Mouse (Mus musculus) ES-Bruce4 (cell line): ENCODE measurements around the gene Fli1. TPM values are rescaled to one million over a fixed set of nuclear protein-coding genes. Genes with fewer than 3 reads are reported as not detected.

Source experiments
- H3K27ac ChIP-seq: 2 replicates; pipeline ENCODE4 v1.5.1; 2012; ENCODE audit warnings: low read length, inconsistent platforms; ENCODE audit not compliant: insufficient read depth
- H3K27me3 ChIP-seq: 2 replicates; pipeline ENCODE4 v1.6.1; 2012; ENCODE audit warnings: mild to moderate bottlenecking, low read length, inconsistent platforms; ENCODE audit not compliant: control insufficient read depth, poor library complexity, insufficient read depth, severe bottlenecking
- H3K36me3 ChIP-seq: 2 replicates; pipeline ENCODE4 v1.6.1; 2012; ENCODE audit warnings: inconsistent platforms, mild to moderate bottlenecking, low read length, moderate library complexity; ENCODE audit not compliant: control insufficient read depth, poor library complexity, insufficient read depth, severe bottlenecking
- H3K4me1 ChIP-seq: one replicate; pipeline ENCODE4 v1.8.1; 2011; ENCODE audit warnings: low read length; ENCODE audit not compliant: control insufficient read depth, insufficient read depth
- H3K4me3 ChIP-seq: 2 replicates; pipeline ENCODE4 v1.5.1; 2011; ENCODE audit warnings: low read depth, mild to moderate bottlenecking, low read length
- H3K9ac ChIP-seq: 2 replicates; pipeline ENCODE4 v1.6.1; 2012; ENCODE audit warnings: low read depth, mild to moderate bottlenecking, inconsistent platforms; ENCODE audit not compliant: poor library complexity, severe bottlenecking
- H3K9me3 ChIP-seq: replicated peaks from 2 replicates; pipeline ENCODE4 v1.6.1; 2012; ENCODE audit warnings: mild to moderate bottlenecking, low read length, inconsistent platforms; ENCODE audit not compliant: control insufficient read depth, poor library complexity, insufficient read depth, severe bottlenecking
- CTCF ChIP-seq: IDR thresholded peaks from one replicate; pipeline ENCODE4 v1.8.1; 2011; ENCODE audit warnings: low read depth, low read length
- EP300 ChIP-seq: IDR thresholded peaks from 2 replicates; pipeline ENCODE4 v1.6.1; 2011; ENCODE audit warnings: low read depth, low read length; ENCODE audit not compliant: insufficient read depth
- POLR2A ChIP-seq: IDR thresholded peaks from one replicate; pipeline ENCODE4 v1.8.1; 2011; ENCODE audit warnings: low read length; ENCODE audit not compliant: insufficient read depth
- polyA plus RNA-seq: library from polyadenylated mRNA; stranded (reverse); fragments of >200 nt; gene quantifications from 2 replicates; pipeline ENCODE4 v1.2.4, GENCODE M21; 2011; ENCODE audit warnings: low read depth; ENCODE audit not compliant: missing spikeins, insufficient read depth, insufficient read length

The Fli1 gene
- polyA plus RNA-seq, 1 experiment: not detected

GRCm38 (mm10) chr9:32384906-32385305 is 157.8 kb downstream of the Fli1 start:
- Histone ChIP-seq H3K27me3 (no peaks in the 10 kb centered on the region), H3K9ac (no peak overlapping the region), H3K4me1 (no peaks in the 10 kb centered on the region), H3K4me3 (no peak overlapping the region), H3K9me3 (no peaks in the 10 kb centered on the region), H3K27ac (no peak overlapping the region), H3K36me3 (no peaks in the 10 kb centered on the region)
- TF ChIP-seq POLR2A (no peak), EP300 (no peak), CTCF (no peak)

- no peak overlapping the region for H3K27ac ChIP-seq
- no peaks in the 10 kb centered on the region for H3K36me3 ChIP-seq
- H3K4me3 ChIP-seq: no peak overlapping the region
- TF ChIP-seq CTCF: no peak
- no peak for TF ChIP-seq EP300
- no peak for TF ChIP-seq POLR2A
- no peaks in the 10 kb centered on the region for H3K27me3 ChIP-seq
- no peak overlapping the region for H3K9ac ChIP-seq
- H3K4me1 ChIP-seq: no peaks in the 10 kb centered on the region
- H3K9me3 ChIP-seq: no peaks in the 10 kb centered on the region
Observed at GRCm38 (mm10) chr9:32376863-32377590, 165.6 kb downstream of the Fli1 start.

- H3K36me3 ChIP-seq: no peaks in the 10 kb centered on the region
- no peaks in the 10 kb centered on the region for H3K9me3 ChIP-seq
- H3K4me3 ChIP-seq: no peak overlapping the region
- TF ChIP-seq EP300: no peak
- TF ChIP-seq CTCF: no peak
- TF ChIP-seq POLR2A: no peak
- H3K27ac ChIP-seq: no peak overlapping the region
- H3K9ac ChIP-seq: no peak overlapping the region
- H3K27me3 ChIP-seq: no peaks in the 10 kb centered on the region
- H3K4me1 ChIP-seq: no peaks in the 10 kb centered on the region
Observed at GRCm38 (mm10) chr9:32376031-32376430, 166.6 kb downstream of the Fli1 start.

- no peak overlapping the region for H3K27ac ChIP-seq
- H3K27me3 ChIP-seq: no peaks in the 10 kb centered on the region
- H3K4me1 ChIP-seq: peaks cover 4% of the 10 kb centered on the region
- H3K9ac ChIP-seq: no peak overlapping the region
- no peaks in the 10 kb centered on the region for H3K9me3 ChIP-seq
- TF ChIP-seq EP300: no peak
- no peak for TF ChIP-seq CTCF
- TF ChIP-seq POLR2A: no peak
- no peak overlapping the region for H3K4me3 ChIP-seq
- no peaks in the 10 kb centered on the region for H3K36me3 ChIP-seq
Observed at GRCm38 (mm10) chr9:32373656-32374055, 169.0 kb downstream of the Fli1 start.

Other genes starting within 250 kb of the Fli1 start
- gene Kcnj5, start 198.5 kb downstream of the Fli1 start, polyA plus RNA-seq: not detected in 2 replicates
- gene Kcnj1, start 170.4 kb downstream of the Fli1 start, polyA plus RNA-seq: not detected in 2 replicates
- 12.9 and 13.2 TPM in 2 replicates for gene Ets1, start 93.4 kb upstream of the Fli1 start, polyA plus RNA-seq